Mouse (Mus musculus) spleen, adult 18-20 months (tissue): ENCODE data around the gene Tmed8.
A peak's percentile ranks its signal among the peaks of the same experiment; 100 is the strongest.
"Not testable (repeated sequence)": the region's sequence is repeated elsewhere in the genome, so short reads cannot be mapped to it uniquely, and the experiment has no call there.

Source experiments
- DNase-seq, 2 experiments: peaks; one replicate each; pipeline ENCODE4 v3.0.0; 2022; ENCODE audit warnings: mixed read lengths in 2 of 2

Tmed8 gene

GRCm38 (mm10) chr12:87199973-87200586, at the start of gene Tmed8:
TSS of gene Tmed8 (minus strand) at chr12:87200454.
- DNase-seq: peak; percentile 77 to 80

DNA sequence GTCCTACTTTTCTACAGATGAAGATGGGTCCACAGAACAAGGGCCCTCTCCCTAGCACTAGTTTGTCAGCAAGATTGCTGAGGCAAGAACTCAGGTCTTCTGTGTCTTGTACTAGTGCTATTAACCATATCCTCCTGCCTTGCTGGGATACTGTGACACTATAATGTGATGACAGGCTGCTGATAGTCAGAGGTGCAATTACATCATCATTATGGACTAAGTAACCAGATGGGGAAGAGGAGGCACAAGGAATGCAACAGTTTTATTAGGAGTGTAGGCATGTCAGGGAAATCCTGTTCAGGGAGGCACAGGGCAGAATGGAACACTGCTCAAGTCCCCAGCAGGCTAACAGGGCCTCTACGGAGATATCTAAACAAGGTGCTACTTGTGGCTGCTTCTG, 38.4 kb upstream of the Tmed8 start, which contains the start of gene Noxred1:
Gene Noxred1 (minus strand): TSS at position 101 of the 400 bp plus-strand sequence.
- DNase-seq: no peak

DNA sequence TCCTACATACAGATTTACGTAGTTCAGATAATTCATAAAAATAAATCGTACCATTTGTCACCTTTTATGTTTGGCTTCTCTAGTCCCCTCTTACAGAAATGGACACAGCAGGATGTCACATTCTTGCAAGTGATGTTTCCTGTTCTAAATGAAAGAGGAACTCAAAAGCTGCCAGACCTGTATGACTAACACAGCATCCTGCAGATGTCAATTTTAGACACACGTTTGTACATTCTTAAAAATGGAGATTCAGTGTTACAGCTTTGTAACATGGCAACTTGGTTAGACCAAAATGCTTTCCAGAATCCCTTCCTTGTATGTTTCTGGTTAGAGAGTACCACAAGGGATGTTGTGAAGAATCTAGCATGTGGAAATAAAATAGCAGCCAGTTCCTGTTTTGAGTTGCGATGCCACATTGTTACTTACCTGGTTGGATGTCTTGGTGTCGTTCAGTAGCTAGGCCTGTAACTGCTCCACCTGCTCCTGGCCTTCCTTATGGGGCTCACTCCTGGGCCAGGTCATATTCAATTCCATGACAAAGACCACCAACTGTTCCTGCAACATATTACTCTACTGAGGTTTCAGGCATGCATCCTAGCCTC, 36.7 kb upstream of the Tmed8 start:
- peak in 1 of 2 experiments; percentile 24 for DNase-seq

DNA sequence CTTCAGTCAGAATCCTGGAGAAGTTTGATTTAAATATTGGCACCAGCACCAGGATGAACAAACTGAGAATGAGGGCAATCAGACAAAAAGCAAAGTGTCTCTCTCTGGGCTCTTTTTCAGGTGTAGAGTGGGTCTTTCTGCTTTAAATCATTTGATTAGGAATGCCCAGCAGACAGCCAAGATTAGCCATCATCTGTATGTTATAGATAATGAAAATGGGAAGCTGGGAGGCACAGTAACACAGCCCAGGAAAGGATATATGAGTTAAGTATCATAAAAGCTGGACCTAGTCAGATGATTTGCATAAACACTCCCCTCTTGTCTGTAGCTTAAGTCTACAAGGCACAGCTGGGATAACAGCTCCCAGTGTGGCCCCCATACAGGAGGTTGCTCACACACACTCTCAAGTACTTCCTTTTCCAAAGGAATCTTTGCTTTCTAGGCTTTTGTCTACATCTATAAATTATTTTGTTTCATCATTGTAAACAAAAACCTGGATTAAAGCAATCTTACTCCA, 30.2 kb upstream of the Tmed8 start:
- DNase-seq: no peak

GRCm38 (mm10) chr12:87229633-87230032, 29.4 kb upstream of the Tmed8 start:
- no peak for DNase-seq

GRCm38 (mm10) chr12:87226801-87227200, 26.5 kb upstream of the Tmed8 start:
- DNase-seq: no peak

DNA sequence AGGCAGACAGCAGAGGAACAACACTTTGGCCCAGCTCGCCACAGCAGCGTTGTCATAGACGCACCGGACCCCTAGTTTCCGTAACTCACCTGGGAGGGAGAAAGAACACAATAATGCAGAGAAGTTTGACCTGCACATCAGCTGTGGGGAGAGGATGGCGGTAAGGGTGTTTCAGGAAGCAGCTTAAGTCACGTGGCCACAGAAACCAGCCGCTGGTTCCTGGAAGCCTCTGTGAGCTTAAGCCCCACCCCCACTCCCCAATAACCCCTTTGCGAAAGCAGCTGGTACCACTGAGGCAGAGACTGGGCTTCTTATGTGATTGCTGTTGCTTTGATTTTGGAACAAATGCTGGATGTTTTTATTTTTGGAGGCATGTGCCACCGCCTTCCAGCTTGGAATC, 24.7 kb upstream of the Tmed8 start:
- DNase-seq: no peak

GRCm38 (mm10) chr12:87219362-87219761, 19.1 kb upstream of the Tmed8 start:
- no peak for DNase-seq

DNA sequence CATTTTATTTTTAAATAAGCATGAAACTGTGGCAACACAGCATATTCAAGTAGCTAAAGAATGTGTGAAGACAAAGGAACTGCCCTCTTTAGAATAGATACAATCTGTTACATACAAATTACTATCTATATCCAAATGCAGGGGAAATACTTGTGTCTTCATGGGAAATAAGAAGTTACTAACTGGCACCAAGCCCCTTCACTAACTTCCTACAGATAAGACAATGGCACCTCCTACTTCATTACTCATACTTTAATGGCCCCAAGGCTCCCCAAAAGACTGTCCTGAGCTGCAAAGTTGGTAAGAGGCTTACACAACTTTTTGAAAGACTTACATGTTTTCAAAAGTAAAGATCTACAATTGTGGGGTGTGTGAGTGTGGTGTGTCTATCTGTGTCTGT, 17.3 kb upstream of the Tmed8 start:
- DNase-seq: no peak

DNA sequence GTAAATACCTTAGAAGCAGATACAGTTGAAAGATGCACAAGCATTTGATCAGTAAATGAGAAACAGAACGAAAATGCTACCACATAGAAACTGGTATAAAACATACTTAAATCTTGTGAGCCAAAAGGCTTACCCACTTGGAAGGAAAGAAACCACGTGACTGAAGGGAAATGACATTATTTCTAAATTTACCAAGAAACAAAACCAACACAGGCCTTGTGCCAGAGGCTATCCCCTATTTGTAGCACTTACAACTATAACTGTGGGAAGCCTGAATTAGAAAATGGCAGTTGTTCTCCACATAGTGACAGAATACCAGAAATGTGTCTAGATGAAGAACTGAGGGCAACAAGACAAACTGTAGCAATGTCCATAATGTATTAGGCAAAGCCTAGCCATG, 15.8 kb upstream of the Tmed8 start:
- DNase-seq: no peak

GRCm38 (mm10) chr12:87212844-87213606, 12.8 kb upstream of the Tmed8 start:
- no peak for DNase-seq

- not testable (repeated sequence) for DNase-seq
Measured at GRCm38 (mm10) chr12:87205789-87206188, 5.5 kb upstream of the Tmed8 start.

DNA sequence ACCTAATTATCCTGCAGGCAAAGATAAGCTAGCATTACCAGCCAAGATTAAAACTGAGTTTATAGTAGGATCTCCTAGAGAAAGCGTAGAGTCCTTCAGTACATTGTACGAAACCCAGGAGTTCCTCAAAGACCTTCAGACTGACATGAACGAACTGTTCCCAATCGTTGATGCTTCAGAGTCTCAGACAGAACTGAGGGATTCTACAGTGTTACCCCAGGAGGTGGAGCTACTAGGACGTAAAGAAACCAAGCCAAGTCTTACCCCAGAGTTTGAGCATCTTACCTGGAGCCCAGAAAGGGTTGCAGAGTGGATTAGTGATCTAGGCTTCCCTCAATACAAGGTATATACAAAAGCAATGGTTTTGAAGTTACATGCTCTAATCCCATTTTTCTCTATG, 1.4 kb upstream of the Tmed8 start:
- no peak for DNase-seq

DNA sequence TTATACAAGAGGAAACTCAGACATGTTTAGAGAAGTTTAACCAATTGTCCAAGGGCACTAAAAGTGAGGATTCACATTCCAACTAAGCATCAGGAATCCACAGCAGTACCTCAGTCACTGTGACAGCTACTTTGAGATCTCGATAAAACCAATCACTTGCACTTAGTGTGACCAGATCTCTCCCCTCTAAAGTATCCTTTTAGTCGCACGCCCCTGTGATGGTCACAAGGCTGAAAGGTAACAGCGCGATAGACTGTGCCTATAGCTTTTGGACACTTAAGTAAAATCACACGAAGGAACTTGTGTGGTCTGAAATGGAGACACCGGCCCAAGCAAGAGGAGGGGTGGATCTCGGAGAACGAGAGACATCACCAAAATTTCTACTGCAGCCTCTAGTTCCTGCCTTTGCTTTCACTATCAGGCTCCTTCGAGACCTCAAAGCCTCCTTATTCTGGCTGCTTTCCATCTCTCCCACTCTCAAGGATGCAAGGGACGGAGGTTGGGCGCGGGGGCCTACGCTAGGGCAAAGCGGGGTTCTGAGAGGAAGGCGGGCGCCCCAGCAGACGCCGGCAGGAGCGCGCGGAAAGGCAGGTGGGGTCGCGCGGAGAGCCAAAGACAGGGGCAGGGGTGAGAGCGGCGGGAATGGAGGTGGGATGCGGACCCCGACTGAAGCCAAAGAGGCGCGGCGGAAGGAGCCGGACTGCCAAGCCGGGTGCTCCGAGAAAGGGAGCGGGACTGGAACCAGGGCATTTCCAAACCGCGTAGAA, 865 bp downstream of the Tmed8 start, which contains the start of gene Samd15:
Gene Samd15 (plus strand): TSS at position 518 of the 767 bp plus-strand sequence.
- DNase-seq: peak in 1 of 2 experiments; percentile 52

DNA sequence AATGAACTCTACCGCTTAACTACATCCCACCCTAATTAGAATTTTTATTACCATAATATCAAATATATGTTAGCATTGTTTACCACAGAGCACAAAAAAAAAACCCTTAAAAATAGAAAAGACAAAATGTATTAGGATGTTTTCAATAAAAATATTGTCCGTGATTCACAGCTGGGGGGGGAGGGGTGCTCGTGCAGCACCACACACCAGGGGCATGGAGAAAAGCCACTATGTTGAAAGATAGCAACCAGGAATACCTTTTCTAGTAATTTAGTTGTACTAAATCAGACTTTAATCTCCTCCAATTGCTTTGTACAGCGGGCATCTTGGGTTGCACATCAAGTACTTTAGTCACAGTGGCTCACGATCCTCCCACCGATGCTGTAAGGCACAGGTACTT, 1.5 kb downstream of the Tmed8 start:
- no peak for DNase-seq

GRCm38 (mm10) chr12:87196310-87196709, 3.9 kb downstream of the Tmed8 start:
- DNase-seq: no peak

DNA sequence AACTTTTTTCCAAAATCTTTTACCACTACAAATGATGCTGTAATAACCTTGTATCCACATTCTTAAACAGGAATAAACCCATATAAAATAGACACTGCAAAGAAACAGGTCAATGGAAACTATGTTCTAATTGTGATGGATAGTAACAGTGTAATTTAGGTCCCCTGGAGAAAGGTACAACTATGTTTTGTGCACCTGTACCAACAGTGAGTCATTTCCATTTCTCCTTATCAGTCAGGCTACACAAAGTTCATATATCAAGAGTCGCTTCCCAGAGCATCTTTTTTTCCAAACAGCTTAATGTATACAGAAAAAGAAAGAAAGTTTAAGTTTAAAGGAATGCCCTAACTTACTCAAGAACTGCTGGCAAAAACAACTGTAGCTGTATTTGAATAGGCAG, 5.2 kb downstream of the Tmed8 start:
- DNase-seq: no peak

GRCm38 (mm10) chr12:87193008-87193407, 7.2 kb downstream of the Tmed8 start:
- peak in 1 of 2 experiments; percentile 14 for DNase-seq

GRCm38 (mm10) chr12:87177631-87178030, 22.6 kb downstream of the Tmed8 start:
- no peak for DNase-seq

- no peak for DNase-seq
Measured at GRCm38 (mm10) chr12:87175194-87175946, 24.9 kb downstream of the Tmed8 start.

- no peak for DNase-seq
Measured at GRCm38 (mm10) chr12:87160815-87161214, 39.4 kb downstream of the Tmed8 start.

DNA sequence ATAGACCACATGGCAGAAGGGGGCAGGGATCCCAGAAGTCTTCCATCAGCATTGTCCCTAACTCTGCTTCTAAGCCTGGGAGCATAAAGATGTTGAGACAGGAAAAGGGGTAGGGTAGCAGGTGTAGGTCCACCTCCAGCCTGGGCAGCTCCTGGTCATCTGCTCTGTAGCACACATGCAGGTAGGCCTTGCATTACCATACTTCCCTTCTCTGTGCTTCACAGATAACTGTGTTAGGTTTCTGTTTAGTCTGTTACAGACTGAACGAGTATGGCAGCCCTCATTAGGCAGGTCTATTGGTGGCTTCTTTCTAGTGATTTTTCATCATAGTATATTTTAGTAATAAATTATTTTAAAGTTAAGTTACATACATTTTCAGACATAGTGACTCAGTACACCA, 39.9 kb downstream of the Tmed8 start:
- no peak for DNase-seq
